Mouse (Mus musculus) heart, embryonic 14.5 days (tissue): ENCODE data around the gene Napepld. TPM values are rescaled to one million over a fixed set of nuclear protein-coding genes. Genes with fewer than 3 reads are reported as not detected.

Source experiments
- ATAC-seq: fragments of 200-750 bp; cut with Nextera tagmentation; 2 replicates; pipeline ENCODE4 v1.8.0; 2017; ENCODE audit warnings: low read depth, moderate TSS enrichment; ENCODE audit not compliant: insufficient number of reproducible peaks, insufficient read depth, low FRiP score
- H3K27ac ChIP-seq, 2 experiments: fragments of 200-500 bp in 1 of 2; fragments of 300-500 bp in 1 of 2; sonication (generic) in 1 of 2; replicated peaks in 1 of 2; 2 replicates each; pipeline ENCODE4 v1.5.1; 2012 to 2014; ENCODE audit warnings: low read depth in 2 of 2, low read length in 2 of 2, control low read depth in 1 of 2, mild to moderate bottlenecking in 1 of 2, mixed read lengths in 1 of 2; ENCODE audit not compliant: control insufficient read depth in 1 of 2, insufficient read depth in 1 of 2
- H3K27me3 ChIP-seq: fragments of 300-500 bp; sonication (generic); 2 replicates; pipeline ENCODE4 v1.6.1; 2014; ENCODE audit warnings: mild to moderate bottlenecking, low read length, control low read depth; ENCODE audit not compliant: control insufficient read depth, insufficient read depth
- H3K36me3 ChIP-seq: fragments of 300-500 bp; sonication (generic); 2 replicates; pipeline ENCODE4 v1.6.1; 2014; ENCODE audit warnings: mild to moderate bottlenecking, control low read depth, low read length, mixed read lengths; ENCODE audit not compliant: control insufficient read depth, insufficient read depth
- H3K4me1 ChIP-seq, 2 experiments: fragments of 200-500 bp in 1 of 2; fragments of 300-500 bp in 1 of 2; sonication (generic) in 1 of 2; 2 replicates each; pipeline ENCODE4 v1.6.1; 2012 to 2014; ENCODE audit warnings: low read length in 2 of 2, control low read depth in 1 of 2, mixed read lengths in 1 of 2; ENCODE audit not compliant: control insufficient read depth in 2 of 2, insufficient read depth in 2 of 2
- H3K4me2 ChIP-seq: fragments of 300-500 bp; sonication (generic); 2 replicates; pipeline ENCODE4 v1.6.1; 2014; ENCODE audit warnings: mild to moderate bottlenecking, low read length
- H3K4me3 ChIP-seq, 2 experiments: fragments of 200-500 bp in 1 of 2; fragments of 300-500 bp in 1 of 2; sonication (generic) in 1 of 2; 2 replicates each; pipeline ENCODE4 v1.5.1; 2012 to 2014; ENCODE audit warnings: low read length in 2 of 2, mild to moderate bottlenecking in 2 of 2, control low read depth in 1 of 2, low read depth in 1 of 2, moderate library complexity in 1 of 2; ENCODE audit not compliant: control insufficient read depth in 1 of 2, insufficient read depth in 1 of 2
- H3K9ac ChIP-seq: fragments of 300-500 bp; sonication (generic); 2 replicates; pipeline ENCODE4 v1.6.1; 2014; ENCODE audit warnings: mild to moderate bottlenecking, low read length
- H3K9me3 ChIP-seq: fragments of 300-500 bp; sonication (generic); 2 replicates; pipeline ENCODE4 v1.6.1; 2016; ENCODE audit warnings: low read length, control low read depth; ENCODE audit not compliant: control insufficient read depth
- WGBS: fragments of 180-500 bp; shearing (Covaris S2); extraction: QIAGEN DNeasy Blood & Tissue Kit; methylation state at CpG from one replicate; pipeline ENCODE4 v1.1.7; 2014; 5-methylcytosine and 5-hydroxymethylcytosine counted together
- polyA plus RNA-seq: library from polyadenylated mRNA; unstranded; fragments of >200 nt; fragmentation: Nextera tagmentation; extraction: Ambion mirVana; gene quantifications from 2 replicates; pipeline ENCODE4 v1.2.1, GENCODE M21; 2014

Napepld gene
- polyA plus RNA-seq, 1 experiment from 2014 or later: 8.7 TPM

DNA sequence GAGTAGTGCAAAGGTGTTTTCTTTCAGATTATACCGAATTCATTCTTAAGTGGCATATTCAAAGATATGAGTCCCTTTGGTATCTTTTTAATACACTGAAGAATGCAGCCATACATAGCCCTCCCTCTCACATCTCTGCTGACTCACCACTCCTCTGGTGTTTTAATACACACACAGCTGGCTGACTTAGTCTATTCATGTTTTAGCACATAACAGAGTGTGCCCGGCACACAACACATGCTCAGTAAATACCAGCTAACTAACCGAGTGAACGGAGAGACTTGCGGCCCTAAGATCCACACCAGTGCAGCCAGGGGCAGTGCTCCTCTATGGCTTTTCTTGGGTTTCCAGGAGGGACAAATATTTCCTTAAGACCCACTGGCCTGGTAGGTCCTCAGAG is 20.3 kb downstream of the Napepld start:
- Histone ChIP-seq H3K4me1 (peaks cover 4 to 11% of the 10 kb centered on the region in 2 experiments; a peak in 3 of 4 replicates), H3K36me3 (no peaks in the 10 kb centered on the region; the same call in 1 of the 2 replicates), H3K27me3 (no peaks in the 10 kb centered on the region), H3K4me2 (peak overlapping the region; percentile 9; the same call in 1 of the 2 replicates), H3K9me3 (no peaks in the 10 kb centered on the region), H3K27ac (peak overlapping the region; percentile 13 to 42; a peak in 3 of 4 replicates), H3K4me3 (no peak overlapping the region), H3K9ac (peak overlapping the region; percentile 3; the same call in 1 of the 2 replicates)
- WGBS: 60% methylated on average over 5 of the region's 5 CpGs
- ATAC-seq: no peak

- H3K4me3 ChIP-seq: no peak overlapping the region
- no peak overlapping the region for H3K27ac ChIP-seq
- no peaks in the 10 kb centered on the region for H3K27me3 ChIP-seq
- H3K9me3 ChIP-seq: no peaks in the 10 kb centered on the region
- H3K4me1 ChIP-seq: peaks cover 4 to 11% of the 10 kb centered on the region in 2 experiments; a peak in 3 of 4 replicates
- no peak overlapping the region for H3K9ac ChIP-seq
- H3K36me3 ChIP-seq: peaks cover 8% of the 10 kb centered on the region
- no peak for ATAC-seq
- WGBS: 75% methylated on average over 4 of the region's 4 CpGs
- no peak overlapping the region for H3K4me2 ChIP-seq
Observed at GRCm38 (mm10) chr5:21680029-21680428, 21.2 kb downstream of the Napepld start.

GRCm38 (mm10) chr5:21678363-21678762 is 22.8 kb downstream of the Napepld start:
- Histone ChIP-seq H3K27me3 (no peaks in the 10 kb centered on the region), H3K27ac (no peak overlapping the region), H3K4me3 (no peak overlapping the region), H3K9me3 (no peaks in the 10 kb centered on the region), H3K36me3 (peaks cover 9% of the 10 kb centered on the region), H3K4me1 (peaks cover 4 to 11% of the 10 kb centered on the region in 2 experiments; a peak in 3 of 4 replicates), H3K4me2 (no peak overlapping the region), H3K9ac (no peak overlapping the region)
- WGBS: 92% methylated on average over 9 of the region's 9 CpGs
- no peak for ATAC-seq

DNA sequence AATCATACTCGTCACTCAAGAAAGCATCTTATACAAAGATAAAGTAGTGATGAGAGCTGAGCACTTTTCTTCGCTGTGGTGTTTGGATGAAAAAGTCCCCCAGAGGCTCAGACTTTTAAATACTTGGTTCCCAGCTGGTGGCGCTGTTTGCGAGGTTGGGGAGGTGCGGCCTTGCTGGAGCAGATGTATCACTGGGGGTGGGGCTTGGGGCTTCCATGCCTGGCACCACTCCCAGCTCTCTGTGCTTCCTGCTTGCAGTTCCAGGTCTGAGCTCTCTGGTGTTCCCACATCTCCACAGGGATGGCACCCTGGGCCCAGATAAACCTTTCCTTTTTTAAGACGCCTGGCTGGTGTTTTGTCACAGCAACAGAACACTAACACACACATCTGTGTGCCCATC is 23.3 kb downstream of the Napepld start:
- H3K27ac ChIP-seq: no peak overlapping the region
- no peak overlapping the region for H3K4me3 ChIP-seq
- WGBS: 89% methylated on average over 6 of the region's 6 CpGs
- H3K4me2 ChIP-seq: no peak overlapping the region
- ATAC-seq: no peak
- H3K4me1 ChIP-seq: peaks cover 4 to 11% of the 10 kb centered on the region in 2 experiments; a peak in 3 of 4 replicates
- H3K9ac ChIP-seq: no peak overlapping the region
- no peaks in the 10 kb centered on the region for H3K27me3 ChIP-seq
- H3K36me3 ChIP-seq: peaks cover 9% of the 10 kb centered on the region
- no peaks in the 10 kb centered on the region for H3K9me3 ChIP-seq

GRCm38 (mm10) chr5:21675494-21675893 is 25.7 kb downstream of the Napepld start:
- Histone ChIP-seq H3K27ac (no peak overlapping the region), H3K36me3 (peaks cover 9% of the 10 kb centered on the region), H3K4me2 (no peak overlapping the region), H3K4me1 (peaks cover under 1 to 2% of the 10 kb centered on the region in 2 experiments; a peak in 2 of 4 replicates), H3K9ac (no peak overlapping the region), H3K27me3 (no peaks in the 10 kb centered on the region), H3K4me3 (no peak overlapping the region), H3K9me3 (no peaks in the 10 kb centered on the region)
- 90% methylated on average over 23 of the region's 23 CpGs for WGBS
- ATAC-seq: no peak

DNA sequence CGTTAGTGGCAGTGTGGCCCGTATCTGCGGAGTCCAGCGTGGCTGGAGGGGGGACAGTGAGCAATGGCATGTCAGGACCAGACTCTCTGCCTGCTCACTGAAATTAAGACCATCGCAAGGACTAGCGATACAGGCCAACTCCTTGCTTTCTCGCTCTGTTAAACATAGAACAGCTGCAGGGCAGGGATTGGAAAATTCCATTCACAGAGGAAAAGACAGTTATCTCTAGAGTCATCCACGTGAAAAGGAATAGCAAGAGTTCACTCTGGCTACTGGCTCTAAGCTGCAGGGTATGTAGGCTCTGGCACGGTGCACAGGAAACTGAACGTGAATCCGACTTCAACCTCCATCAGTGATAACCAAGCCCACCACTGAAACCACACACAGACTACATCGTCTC is 26.2 kb downstream of the Napepld start:
- Histone ChIP-seq H3K9ac (no peak overlapping the region), H3K9me3 (no peaks in the 10 kb centered on the region), H3K36me3 (peaks cover 9% of the 10 kb centered on the region), H3K27ac (no peak overlapping the region), H3K27me3 (no peaks in the 10 kb centered on the region), H3K4me1 (no peaks in the 10 kb centered on the region; a peak in 1 of 4 replicates), H3K4me2 (no peak overlapping the region), H3K4me3 (no peak overlapping the region)
- ATAC-seq: peak; percentile 39; the same call in 1 of the 2 replicates
- WGBS: 63% methylated on average over 12 of the region's 12 CpGs

GRCm38 (mm10) chr5:21673742-21674141 is 27.5 kb downstream of the Napepld start:
- WGBS: 84% methylated on average over 9 of the region's 9 CpGs
- Histone ChIP-seq H3K27me3 (no peaks in the 10 kb centered on the region), H3K36me3 (peaks cover 9% of the 10 kb centered on the region), H3K27ac (no peak overlapping the region), H3K4me3 (no peak overlapping the region), H3K4me2 (peak overlapping the region; percentile 55; the same call in 1 of the 2 replicates), H3K9me3 (no peaks in the 10 kb centered on the region), H3K4me1 (no peaks in the 10 kb centered on the region; a peak in 1 of 4 replicates), H3K9ac (no peak overlapping the region)
- ATAC-seq: no peak
